Mouse (Mus musculus) ES-Bruce4 (cell line): ENCODE results near the gene Jmjd6.

Source experiments
- CTCF ChIP-seq: IDR thresholded peaks from one replicate; pipeline ENCODE4 v1.8.1; 2011; ENCODE audit warnings: low read depth, low read length
- EP300 ChIP-seq: IDR thresholded peaks from 2 replicates; pipeline ENCODE4 v1.6.1; 2011; ENCODE audit warnings: low read depth, low read length; ENCODE audit not compliant: insufficient read depth

GRCm38 (mm10) chr11:116808811-116809395 is 34.3 kb downstream of the Jmjd6 start:
- TF ChIP-seq EP300 = no peak
- TF ChIP-seq CTCF = no peak
